Mouse (Mus musculus): ENCODE results near the gene Rack1. TPM values are rescaled to one million over a fixed set of nuclear protein-coding genes. Genes with fewer than 3 reads are reported as not detected.

Gene Rack1
- polyA plus RNA-seq, 1 experiment from 2014 or later, result 795 TPM

DNA sequence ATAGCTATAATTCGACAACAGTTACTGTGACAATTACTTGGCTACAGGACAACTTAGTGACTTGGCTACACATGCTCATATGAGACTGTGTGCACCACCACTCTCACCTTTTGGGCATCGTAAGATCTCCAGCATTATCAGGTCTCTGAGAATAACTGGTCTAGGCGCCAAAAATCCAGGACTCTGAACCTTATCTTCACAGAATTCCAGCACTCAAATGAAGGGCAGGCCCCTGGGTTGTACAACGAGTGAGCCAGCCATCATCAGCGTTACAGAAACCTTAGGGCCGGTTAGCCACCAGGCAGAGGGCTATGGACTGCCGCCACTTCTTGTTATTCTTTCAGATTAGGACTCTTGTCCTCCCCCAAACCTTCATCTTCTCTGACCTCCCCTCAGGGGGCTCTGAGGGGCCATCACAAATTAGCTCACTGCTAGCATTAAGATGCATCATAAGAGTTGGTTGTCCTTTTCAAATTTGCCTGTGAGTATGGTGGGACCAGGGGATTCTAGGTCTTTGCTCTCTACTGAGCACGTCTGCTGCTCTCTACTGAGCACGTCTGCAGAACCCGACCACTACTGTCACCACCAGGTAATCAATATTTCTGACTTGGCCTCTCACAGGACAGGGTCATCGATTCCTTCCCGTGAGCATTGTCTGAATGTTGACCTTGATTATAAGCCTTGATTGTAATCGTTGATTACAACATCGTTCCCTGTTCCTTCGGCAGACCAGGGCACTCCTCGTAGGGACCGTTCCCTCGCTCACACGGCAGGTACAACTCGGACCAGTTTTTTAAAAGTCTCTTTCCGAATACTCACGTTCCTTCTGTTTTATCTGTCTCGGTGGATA, 52.7 kb downstream of the Rack1 start:
- H3K4me1 ChIP-seq (replicated peaks; ENCODE audit: insufficient read depth, low read length), result no peaks in the 10 kb centered on the region
- no peak for DNase-seq (ENCODE audit: low spot score)
- H3K27ac ChIP-seq, result no peak overlapping the region
- H3K9ac ChIP-seq (ENCODE audit: low read depth, low read length), result peak overlapping the region; percentile 50; the same call in 1 of the 2 replicates
- H3K9me3 ChIP-seq (replicated peaks; ENCODE audit: low read length), result no peaks in the 10 kb centered on the region
- no peaks in the 10 kb centered on the region for H3K27me3 ChIP-seq (ENCODE audit: insufficient read depth, low read length)
- no peak for ATAC-seq (replicated peaks; ENCODE audit: low FRiP score, low read depth)
- peak overlapping the region; percentile 88 for H3K4me2 ChIP-seq (ENCODE audit: low read length)
- no peak for TF ChIP-seq CTCF (IDR thresholded peaks at IDR 0.05; ENCODE audit: low read depth)
- WGBS, result 8% methylated on average over 23 of the region's 23 CpGs
- peak overlapping the region; percentile 51 for H3K4me3 ChIP-seq (replicated peaks; ENCODE audit: low read depth, low read length)
- no peaks in the 10 kb centered on the region for H3K36me3 ChIP-seq (ENCODE audit: insufficient read depth, low read length)

DNA sequence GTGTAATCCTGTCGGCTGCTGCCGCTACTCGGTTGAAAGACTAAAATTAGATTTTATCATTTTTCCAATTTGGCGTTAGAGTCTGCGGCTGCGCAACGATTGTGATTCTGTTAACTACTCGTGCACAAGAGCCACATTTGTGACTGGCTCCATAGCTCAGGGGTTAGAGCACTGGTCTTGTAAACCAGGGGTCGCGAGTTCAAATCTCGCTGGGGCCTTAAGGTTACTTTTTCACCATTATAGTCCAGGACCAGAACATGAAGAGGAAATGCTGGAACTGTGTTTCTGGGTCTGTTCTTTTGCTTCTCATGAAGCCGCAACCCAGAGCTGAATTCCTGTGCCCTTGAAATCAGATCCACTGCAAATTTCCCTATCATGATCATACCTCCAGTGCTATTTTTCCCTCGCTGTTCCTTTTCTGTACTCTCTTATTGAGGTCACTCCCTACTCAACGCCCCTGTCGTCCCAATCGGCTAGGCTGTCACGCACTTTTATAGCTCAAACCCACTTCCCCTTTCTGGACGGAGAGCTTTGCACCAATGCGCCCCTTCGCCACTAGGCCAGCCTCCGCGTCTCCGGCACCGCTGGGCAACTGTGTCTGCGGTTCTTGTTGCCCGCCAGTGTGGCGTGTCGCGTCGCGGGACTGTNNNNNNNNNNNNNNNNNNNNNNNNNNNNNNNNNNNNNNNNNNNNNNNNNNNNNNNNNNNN, 53.5 kb downstream of the Rack1 start:
- Histone ChIP-seq H3K36me3 (ENCODE audit: insufficient read depth, low read length) (no peaks in the 10 kb centered on the region), H3K4me3 (replicated peaks; ENCODE audit: low read depth, low read length) (peak overlapping the region; percentile 51), H3K4me1 (replicated peaks; ENCODE audit: insufficient read depth, low read length) (no peaks in the 10 kb centered on the region), H3K27me3 (ENCODE audit: insufficient read depth, low read length) (no peaks in the 10 kb centered on the region), H3K27ac (peak overlapping the region; percentile 51; the same call in 1 of the 2 replicates), H3K4me2 (ENCODE audit: low read length) (peak overlapping the region; percentile 88), H3K9me3 (replicated peaks; ENCODE audit: low read length) (no peaks in the 10 kb centered on the region), H3K9ac (ENCODE audit: low read depth, low read length) (peak overlapping the region; percentile 50; the same call in 1 of the 2 replicates)
- DNase-seq (ENCODE audit: low spot score) (peak; percentile 72), ATAC-seq (replicated peaks; ENCODE audit: low FRiP score, low read depth) (peak; percentile 25; the same call in 1 of the 2 replicates)
- peak; percentile 28; the same call in 1 of the 2 replicates for TF ChIP-seq CTCF (IDR thresholded peaks at IDR 0.05; ENCODE audit: low read depth)
- under 1% methylated on average over 31 of the region's 31 CpGs for WGBS

Other genes with a start within 250 kb of the Rack1 start
- 5.2 and 5.3 TPM in 2 replicates for gene Trim41, start 17.0 kb downstream of the Rack1 start, polyA plus RNA-seq (2015; fragmentation: Nextera tagmentation; extraction: Ambion mirVana)
- 10.2 and 10.5 TPM in 2 replicates for gene Trim7, start 25.8 kb downstream of the Rack1 start, polyA plus RNA-seq (2015; fragmentation: Nextera tagmentation; extraction: Ambion mirVana)
- gene Gm12184, start 26.3 kb downstream of the Rack1 start, polyA plus RNA-seq (2015; fragmentation: Nextera tagmentation; extraction: Ambion mirVana), result 4.4 and 10.3 TPM in 2 replicates
- gene Irgm1, start 71.4 kb downstream of the Rack1 start, polyA plus RNA-seq (2015; fragmentation: Nextera tagmentation; extraction: Ambion mirVana), result 32.0 and 33.2 TPM in 2 replicates
- gene Gm5431, start 101.9 kb downstream of the Rack1 start, polyA plus RNA-seq (2015; fragmentation: Nextera tagmentation; extraction: Ambion mirVana), result 0.24 and 0.43 TPM in 2 replicates
- gene Psme2b, start 145.9 kb downstream of the Rack1 start, polyA plus RNA-seq (2015; fragmentation: Nextera tagmentation; extraction: Ambion mirVana), result 5.0 and 5.7 TPM in 2 replicates
- 0.09 TPM in 2 replicates for gene Olfr56, start 178.6 kb downstream of the Rack1 start, polyA plus RNA-seq (2015; fragmentation: Nextera tagmentation; extraction: Ambion mirVana)
- 0.50 and 0.92 TPM in 2 replicates for gene 9930111J21Rik1, start 179.1 kb downstream of the Rack1 start, polyA plus RNA-seq (2015; fragmentation: Nextera tagmentation; extraction: Ambion mirVana)
- gene Gm12185, start 191.9 kb downstream of the Rack1 start, polyA plus RNA-seq (2015; fragmentation: Nextera tagmentation; extraction: Ambion mirVana), result not detected in 2 replicates
- gene Tgtp1, start 193.8 kb downstream of the Rack1 start, polyA plus RNA-seq (2015; fragmentation: Nextera tagmentation; extraction: Ambion mirVana), result 4.9 and 5.5 TPM in 2 replicates

Data from kidney, postnatal 0 days (tissue).